Mouse (Mus musculus) CH12.LX (cell line): ENCODE data around the gene Cend1.

Source experiments
- CTCF ChIP-seq, 2 experiments: IDR thresholded peaks in 1 of 2; conservative IDR thresholded peaks in 1 of 2; 2 replicates each; pipeline ENCODE4 v1.5.1; 2011 to 2012; ENCODE audit warnings: low read depth in 2 of 2, low read length in 2 of 2, improper control_type of control experiment in 1 of 2, inconsistent platforms in 1 of 2, mild to moderate bottlenecking in 1 of 2, moderate library complexity in 1 of 2
- EP300 ChIP-seq: IDR thresholded peaks from 2 replicates; pipeline ENCODE4 v1.6.1; 2011; ENCODE audit warnings: low read length, improper control_type of control experiment
- POLR2AphosphoS2 ChIP-seq: IDR thresholded peaks from 2 replicates; pipeline ENCODE4 v1.6.1; 2011; ENCODE audit warnings: low read depth, low read length, improper control_type of control experiment
- USF1 ChIP-seq: IDR thresholded peaks from 2 replicates; pipeline ENCODE4 v1.6.1; 2014; ENCODE audit warnings: low read depth, mild to moderate bottlenecking, inconsistent platforms, low read length, improper control_type of control experiment
- ZMIZ1 ChIP-seq: IDR thresholded peaks from 2 replicates; pipeline ENCODE4 v1.6.1; 2012; ENCODE audit warnings: low read depth, mild to moderate bottlenecking, inconsistent platforms, low read length, improper control_type of control experiment

GRCm38 (mm10) chr7:141423811-141424210 lies 5.5 kb downstream of the Cend1 start:
- TF ChIP-seq ZMIZ1 (no peak), EP300 (no peak), CTCF (conservative IDR thresholded peaks at IDR 0.05 in 1 of 2, IDR thresholded peaks at IDR 0.05 in 1 of 2; ENCODE audit: low read depth in 2 of 2, low read length in 2 of 2) (no peak), POLR2AphosphoS2 (no peak), USF1 (no peak)
